Comparison of ENCODE assay signal across 21 mouse cellular contexts in the genomic region with DNA sequence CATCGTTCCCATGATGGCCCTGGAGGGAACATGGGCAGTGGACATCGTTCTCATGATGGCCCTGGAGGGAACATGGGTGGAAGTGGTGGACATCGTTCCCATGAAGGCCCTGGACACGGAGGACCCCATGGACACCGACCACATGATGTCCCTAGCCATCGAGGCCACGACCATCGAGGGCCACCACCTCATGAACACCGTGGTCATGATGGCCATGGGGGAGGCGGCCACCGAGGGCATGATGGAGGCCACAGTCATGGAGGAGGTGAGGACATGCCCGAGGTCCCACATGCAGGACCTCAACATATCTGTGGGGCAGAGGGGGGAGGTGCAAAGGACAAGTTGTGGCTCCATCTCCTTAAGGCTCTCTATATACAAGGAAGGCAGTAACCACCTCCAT. TPM values are rescaled to one million over a fixed set of nuclear protein-coding genes. Genes with fewer than 3 reads are reported as not detected.
A peak's percentile ranks its signal among the peaks of the same experiment; 100 is the strongest.
DNase-seq lines count a peak whose midpoint lies in the region; ATAC-seq lines count a peak whose summit lies in the region.
"Had no signal": no experiment of that assay in that cellular context is flagged by ENCODE, and none has a peak within 500 bp of the region (broad histone marks: within the 10 kb centered on the region; RNA-seq: fewer than 3 reads in every experiment).

No protein-coding gene starts in this region.

- H3K4me1 ChIP-seq in hindbrain, embryonic 15.5 days (replicated peaks) = no peaks in the 10 kb centered on the region
- H3K4me1 ChIP-seq in hindbrain, embryonic 14.5 days (replicated peaks; ENCODE audit: control insufficient read depth, insufficient read depth, low read length) = no peaks in the 10 kb centered on the region
- no peaks in the 10 kb centered on the region for H3K4me1 ChIP-seq in lung, embryonic 15.5 days

- 97% methylated on average over 12 of the region's 12 CpGs for WGBS in hindbrain, embryonic 15.5 days
- WGBS in hindbrain, embryonic 14.5 days = 97% methylated on average over 12 of the region's 12 CpGs
- 94% methylated on average over 12 of the region's 12 CpGs for WGBS in lung, embryonic 15.5 days

- intact Hi-C loops in gastrocnemius, postnatal 14 days (cut with DNase I; ENCODE audit: low total_unique reads) = no loop called here

- H3K9me3 ChIP-seq in hindbrain, embryonic 15.5 days = no peaks in the 10 kb centered on the region
- H3K9me3 ChIP-seq in hindbrain, embryonic 14.5 days (ENCODE audit: control insufficient read depth, low read length) = no peaks in the 10 kb centered on the region
- H3K9me3 ChIP-seq in lung, embryonic 15.5 days = no peaks in the 10 kb centered on the region

- H3K36me3 ChIP-seq in hindbrain, embryonic 15.5 days = peaks cover 50% of the 10 kb centered on the region
- H3K36me3 ChIP-seq in hindbrain, embryonic 14.5 days (replicated peaks; ENCODE audit: control insufficient read depth, insufficient read depth) = peaks cover 58% of the 10 kb centered on the region
- H3K36me3 ChIP-seq in lung, embryonic 15.5 days = peaks cover 57% of the 10 kb centered on the region

- no peak overlapping the region for H3K4me3 ChIP-seq in hindbrain, embryonic 15.5 days
- H3K4me3 ChIP-seq in hindbrain, embryonic 14.5 days (replicated peaks; ENCODE audit: low read length) = no peak overlapping the region
- H3K4me3 ChIP-seq in lung, embryonic 15.5 days = no peak overlapping the region
- H3K4me3 ChIP-seq: erythroblast, embryonic 14.5 days had no signal

- no peak overlapping the region for H3K4me2 ChIP-seq in hindbrain, embryonic 15.5 days
- no peak overlapping the region for H3K4me2 ChIP-seq in hindbrain, embryonic 14.5 days (replicated peaks)
- H3K4me2 ChIP-seq in lung, embryonic 15.5 days = no peak overlapping the region
- H3K4me2 ChIP-seq: heart, embryonic 11.5 days; liver, embryonic 11.5 days had no signal

- no peak overlapping the region for H3K9ac ChIP-seq in hindbrain, embryonic 15.5 days
- H3K9ac ChIP-seq in hindbrain, embryonic 14.5 days = no peak overlapping the region
- no peak overlapping the region for H3K9ac ChIP-seq in lung, embryonic 15.5 days

- 0 out of 2 replicates have a peak, but pooled peaks have one; percentile 21 for ATAC-seq in hindbrain, embryonic 15.5 days (ENCODE audit: low FRiP score, low read depth)
- no peak for ATAC-seq in hindbrain, embryonic 14.5 days (ENCODE audit: low FRiP score)
- peak; percentile 25; the same call in 1 of the 2 replicates for ATAC-seq in lung, embryonic 15.5 days (ENCODE audit: borderline replicate concordance, extremely low read depth, low FRiP score, low TSS enrichment)
- ATAC-seq: forebrain, embryonic 14.5 days had no signal

- H3K27ac ChIP-seq in hindbrain, embryonic 15.5 days (replicated peaks) = no peak overlapping the region
- H3K27ac ChIP-seq in hindbrain, embryonic 14.5 days = no peak overlapping the region
- no peak overlapping the region for H3K27ac ChIP-seq in lung, embryonic 15.5 days

- H3K27me3 ChIP-seq in hindbrain, embryonic 15.5 days = no peaks in the 10 kb centered on the region
- H3K27me3 ChIP-seq in hindbrain, embryonic 14.5 days (ENCODE audit: control insufficient read depth, insufficient read depth, low read length) = no peaks in the 10 kb centered on the region
- no peaks in the 10 kb centered on the region for H3K27me3 ChIP-seq in lung, embryonic 15.5 days

- DNase-seq in hindbrain, embryonic 14.5 days (ENCODE audit: low spot score) = no peak
- DNase-seq in lung, postnatal 4 days = no peak
- DNase-seq in urinary bladder, adult 2 months (ENCODE audit: low spot score) = peak; percentile 19
- DNase-seq in urinary bladder, postnatal 10 days (ENCODE audit: low spot score) = no peak
- DNase-seq in gastrocnemius, postnatal 14 days = no peak
- DNase-seq: adrenal gland, postnatal 25 days; cerebellum, adult 9-10 months; gastrocnemius, postnatal 10 days; kidney, adult 9 months; kidney, postnatal 36 days; layer of hippocampus, postnatal 36 days; lung, adult 18-20 months; midbrain, embryonic 14.5 days; thymus, adult 18-20 months; thymus, postnatal 36 days had no signal

RNA-seq across cellular contexts. Expression of a gene that starts 14.4 kb away (rescaled TPM):
- 41.1 and 43.0 TPM in 2 replicates for polyA plus RNA-seq in hindbrain, embryonic 15.5 days (2015; fragmentation: Nextera tagmentation; extraction: Ambion mirVana)
- 34.8 and 37.9 TPM in 2 replicates for polyA plus RNA-seq in hindbrain, embryonic 14.5 days (2014; fragmentation: Nextera tagmentation; extraction: Ambion mirVana)
- 35.9 and 38.2 TPM in 2 replicates for polyA plus RNA-seq in lung, embryonic 15.5 days (2015; fragmentation: Nextera tagmentation; extraction: Ambion mirVana)
- polyA plus RNA-seq in urinary bladder, adult 2 months (2012; rRNA removed) = 25.8 and 26.0 TPM in 2 replicates
- 10 to 100 TPM; 26.0 to 28.3 TPM for total RNA-seq in gastrocnemius, postnatal 14 days (2021)

RNA-seq across cellular contexts. Expression of a gene that starts 14.4 kb away (rescaled TPM):
- 57.0 and 59.1 TPM in 2 replicates for polyA plus RNA-seq in hindbrain, embryonic 15.5 days (2015; fragmentation: Nextera tagmentation; extraction: Ambion mirVana)
- 61.4 and 63.6 TPM in 2 replicates for polyA plus RNA-seq in hindbrain, embryonic 14.5 days (2014; fragmentation: Nextera tagmentation; extraction: Ambion mirVana)
- polyA plus RNA-seq in lung, embryonic 15.5 days (2015; fragmentation: Nextera tagmentation; extraction: Ambion mirVana) = 73.9 and 77.5 TPM in 2 replicates
- polyA plus RNA-seq in urinary bladder, adult 2 months (2012; rRNA removed) = 77.9 and 90.8 TPM in 2 replicates
- total RNA-seq in gastrocnemius, postnatal 14 days (2021) = 10 to 100 TPM; 51.6 to 51.9 TPM

RNA-seq across cellular contexts. Expression of a gene that starts 20.8 kb away (rescaled TPM):
- 343 and 422 TPM in 2 replicates for polyA plus RNA-seq in hindbrain, embryonic 15.5 days (2015; fragmentation: Nextera tagmentation; extraction: Ambion mirVana)
- 387 and 408 TPM in 2 replicates for polyA plus RNA-seq in hindbrain, embryonic 14.5 days (2014; fragmentation: Nextera tagmentation; extraction: Ambion mirVana)
- polyA plus RNA-seq in lung, embryonic 15.5 days (2015; fragmentation: Nextera tagmentation; extraction: Ambion mirVana) = 58.3 and 63.6 TPM in 2 replicates
- polyA plus RNA-seq in urinary bladder, adult 2 months (2012; rRNA removed) = 45.9 and 58.8 TPM in 2 replicates
- 1 to 10 TPM; 3.5 to 4.3 TPM for total RNA-seq in gastrocnemius, postnatal 14 days (2021)

RNA-seq across cellular contexts. Expression of a gene that starts 33.4 kb away (rescaled TPM):
- polyA plus RNA-seq in hindbrain, embryonic 15.5 days (2015; fragmentation: Nextera tagmentation; extraction: Ambion mirVana) = 63.7 and 68.6 TPM in 2 replicates
- 55.3 and 57.5 TPM in 2 replicates for polyA plus RNA-seq in hindbrain, embryonic 14.5 days (2014; fragmentation: Nextera tagmentation; extraction: Ambion mirVana)
- polyA plus RNA-seq in lung, embryonic 15.5 days (2015; fragmentation: Nextera tagmentation; extraction: Ambion mirVana) = 20.5 and 21.2 TPM in 2 replicates
- 29.6 and 35.9 TPM in 2 replicates for polyA plus RNA-seq in urinary bladder, adult 2 months (2012; rRNA removed)
- total RNA-seq in gastrocnemius, postnatal 14 days (2021) = 10 to 100 TPM; 55.3 to 65.1 TPM

RNA-seq across cellular contexts. Expression of a gene that starts 38.9 kb away (rescaled TPM):
- polyA plus RNA-seq in hindbrain, embryonic 15.5 days (2015; fragmentation: Nextera tagmentation; extraction: Ambion mirVana) = 76.1 and 81.0 TPM in 2 replicates
- 65.5 and 74.9 TPM in 2 replicates for polyA plus RNA-seq in hindbrain, embryonic 14.5 days (2014; fragmentation: Nextera tagmentation; extraction: Ambion mirVana)
- polyA plus RNA-seq in lung, embryonic 15.5 days (2015; fragmentation: Nextera tagmentation; extraction: Ambion mirVana) = 71.6 and 87.8 TPM in 2 replicates
- polyA plus RNA-seq in urinary bladder, adult 2 months (2012; rRNA removed) = 58.4 and 74.6 TPM in 2 replicates
- total RNA-seq in gastrocnemius, postnatal 14 days (2021) = 10 to 100 TPM; 64.1 to 66.7 TPM
